Mouse (Mus musculus): ENCODE measurements around the gene Rab6b. TPM values are rescaled to one million over a fixed set of nuclear protein-coding genes. Genes with fewer than 3 reads are reported as not detected.
A peak's percentile ranks its signal among the peaks of the same experiment; 100 is the strongest.

Rab6b gene
- polyA plus RNA-seq, 1 experiment from 2014 or later: 7.3 TPM

GRCm38 (mm10) chr9:103117951-103118350 lies 6.4 kb downstream of the Rab6b start:
- no peaks in the 10 kb centered on the region for H3K36me3 ChIP-seq (ENCODE audit: insufficient read depth, low read length)
- H3K9ac ChIP-seq (ENCODE audit: low read depth, low read length): no peak overlapping the region
- no peak for TF ChIP-seq CTCF (IDR thresholded peaks at IDR 0.05; ENCODE audit: low read depth)
- H3K27me3 ChIP-seq (ENCODE audit: insufficient read depth, low read length): 0 out of 2 replicates have a peak, but pooled peaks cover 9% of the 10 kb centered on the region
- H3K4me2 ChIP-seq (ENCODE audit: low read length): no peak overlapping the region
- WGBS: 93% methylated on average over 8 of the region's 8 CpGs
- no peaks in the 10 kb centered on the region; the same call in 1 of the 2 replicates for H3K4me1 ChIP-seq (replicated peaks; ENCODE audit: insufficient read depth, low read length)
- ATAC-seq (replicated peaks; ENCODE audit: low FRiP score, low read depth): no peak
- H3K27ac ChIP-seq: no peak overlapping the region
- DNase-seq (ENCODE audit: low spot score): no peak
- H3K9me3 ChIP-seq (replicated peaks; ENCODE audit: low read length): no peaks in the 10 kb centered on the region
- H3K4me3 ChIP-seq (replicated peaks; ENCODE audit: low read depth, low read length): no peak overlapping the region

- TF ChIP-seq CTCF (IDR thresholded peaks at IDR 0.05; ENCODE audit: low read depth): no peak
- Histone ChIP-seq H3K4me1 (replicated peaks; ENCODE audit: insufficient read depth, low read length) (no peaks in the 10 kb centered on the region; the same call in 1 of the 2 replicates), H3K4me2 (ENCODE audit: low read length) (no peak overlapping the region), H3K9ac (ENCODE audit: low read depth, low read length) (no peak overlapping the region), H3K27me3 (ENCODE audit: insufficient read depth, low read length) (0 out of 2 replicates have a peak, but pooled peaks cover 9% of the 10 kb centered on the region), H3K27ac (no peak overlapping the region), H3K4me3 (replicated peaks; ENCODE audit: low read depth, low read length) (no peak overlapping the region), H3K36me3 (ENCODE audit: insufficient read depth, low read length) (no peaks in the 10 kb centered on the region), H3K9me3 (replicated peaks; ENCODE audit: low read length) (no peaks in the 10 kb centered on the region)
- DNase-seq (ENCODE audit: low spot score) (no peak), ATAC-seq (replicated peaks; ENCODE audit: low FRiP score, low read depth) (no peak)
- 87% methylated on average over 5 of the region's 5 CpGs for WGBS
These were observed 7.2 kb downstream of the Rab6b start for GRCm38 (mm10) chr9:103118651-103119275.

GRCm38 (mm10) chr9:103119781-103120180 lies 8.2 kb downstream of the Rab6b start:
- H3K4me2 ChIP-seq (ENCODE audit: low read length): no peak overlapping the region
- DNase-seq (ENCODE audit: low spot score): no peak
- no peaks in the 10 kb centered on the region for H3K9me3 ChIP-seq (replicated peaks; ENCODE audit: low read length)
- no peaks in the 10 kb centered on the region; the same call in 1 of the 2 replicates for H3K4me1 ChIP-seq (replicated peaks; ENCODE audit: insufficient read depth, low read length)
- no peak for TF ChIP-seq CTCF (IDR thresholded peaks at IDR 0.05; ENCODE audit: low read depth)
- H3K27me3 ChIP-seq (ENCODE audit: insufficient read depth, low read length): 0 out of 2 replicates have a peak, but pooled peaks cover 9% of the 10 kb centered on the region
- no peak overlapping the region for H3K27ac ChIP-seq
- no peak overlapping the region for H3K4me3 ChIP-seq (replicated peaks; ENCODE audit: low read depth, low read length)
- no peak for ATAC-seq (replicated peaks; ENCODE audit: low FRiP score, low read depth)
- no peak overlapping the region for H3K9ac ChIP-seq (ENCODE audit: low read depth, low read length)
- 86% methylated on average over 9 of the region's 9 CpGs for WGBS
- H3K36me3 ChIP-seq (ENCODE audit: insufficient read depth, low read length): no peaks in the 10 kb centered on the region

- Histone ChIP-seq H3K9ac (ENCODE audit: low read depth, low read length) (no peak overlapping the region), H3K4me2 (ENCODE audit: low read length) (no peak overlapping the region), H3K27ac (no peak overlapping the region), H3K27me3 (ENCODE audit: insufficient read depth, low read length) (0 out of 2 replicates have a peak, but pooled peaks cover 4% of the 10 kb centered on the region), H3K4me1 (replicated peaks; ENCODE audit: insufficient read depth, low read length) (no peaks in the 10 kb centered on the region; the same call in 1 of the 2 replicates), H3K36me3 (ENCODE audit: insufficient read depth, low read length) (no peaks in the 10 kb centered on the region), H3K9me3 (replicated peaks; ENCODE audit: low read length) (no peaks in the 10 kb centered on the region), H3K4me3 (replicated peaks; ENCODE audit: low read depth, low read length) (no peak overlapping the region)
- peak; percentile 49 for TF ChIP-seq CTCF (IDR thresholded peaks at IDR 0.05; ENCODE audit: low read depth)
- no peak for DNase-seq (ENCODE audit: low spot score)
- no peak for ATAC-seq (replicated peaks; ENCODE audit: low FRiP score, low read depth)
- 62% methylated on average over 2 of the region's 2 CpGs for WGBS
These were observed 8.6 kb downstream of the Rab6b start for GRCm38 (mm10) chr9:103120231-103120630.

- Histone ChIP-seq H3K27ac (no peak overlapping the region), H3K4me2 (ENCODE audit: low read length) (no peak overlapping the region), H3K9me3 (replicated peaks; ENCODE audit: low read length) (no peaks in the 10 kb centered on the region), H3K4me1 (replicated peaks; ENCODE audit: insufficient read depth, low read length) (no peaks in the 10 kb centered on the region; the same call in 1 of the 2 replicates), H3K36me3 (ENCODE audit: insufficient read depth, low read length) (no peaks in the 10 kb centered on the region), H3K9ac (ENCODE audit: low read depth, low read length) (no peak overlapping the region), H3K27me3 (ENCODE audit: insufficient read depth, low read length) (no peaks in the 10 kb centered on the region), H3K4me3 (replicated peaks; ENCODE audit: low read depth, low read length) (no peak overlapping the region)
- ATAC-seq (replicated peaks; ENCODE audit: low FRiP score, low read depth): no peak
- TF ChIP-seq CTCF (IDR thresholded peaks at IDR 0.05; ENCODE audit: low read depth): no peak
- no peak for DNase-seq (ENCODE audit: low spot score)
- WGBS: 78% methylated on average over 7 of the region's 7 CpGs
These were observed 10.0 kb downstream of the Rab6b start for GRCm38 (mm10) chr9:103121546-103121945.

- Histone ChIP-seq H3K4me3 (replicated peaks; ENCODE audit: low read depth, low read length) (no peak overlapping the region), H3K9ac (ENCODE audit: low read depth, low read length) (no peak overlapping the region), H3K4me2 (ENCODE audit: low read length) (no peak overlapping the region), H3K36me3 (ENCODE audit: insufficient read depth, low read length) (no peaks in the 10 kb centered on the region), H3K4me1 (replicated peaks; ENCODE audit: insufficient read depth, low read length) (no peaks in the 10 kb centered on the region), H3K27ac (no peak overlapping the region), H3K27me3 (ENCODE audit: insufficient read depth, low read length) (no peaks in the 10 kb centered on the region), H3K9me3 (replicated peaks; ENCODE audit: low read length) (no peaks in the 10 kb centered on the region)
- TF ChIP-seq CTCF (IDR thresholded peaks at IDR 0.05; ENCODE audit: low read depth): no peak
- no peak for ATAC-seq (replicated peaks; ENCODE audit: low FRiP score, low read depth)
- DNase-seq (ENCODE audit: low spot score): no peak
- 95% methylated on average over 4 of the region's 4 CpGs for WGBS
These were observed 13.2 kb downstream of the Rab6b start for GRCm38 (mm10) chr9:103124746-103125145.

Measured in kidney, postnatal 0 days (tissue).